Mouse (Mus musculus) hindbrain, postnatal 0 days (tissue): ENCODE measurements at regions not wholly inside any gene's neighbourhood (a gene's known extent, or its start where the extent isn't known, plus 50 kb on each side); places are given as distances from the start of the nearest gene placed in this dataset.
"Not testable (repeated sequence)": the region's sequence is repeated elsewhere in the genome, so short reads cannot be mapped to it uniquely, and the experiment has no call there.

Source experiments
- ATAC-seq: fragments of 200-750 bp; cut with Nextera tagmentation; 2 replicates; pipeline ENCODE4 v1.8.0; 2017; ENCODE audit warnings: mild to moderate bottlenecking, moderate TSS enrichment, moderate library complexity
- DNase-seq: peaks from one replicate; pipeline ENCODE4 v3.0.0-alpha.2; 2015; ENCODE audit warnings: low spot score
- H3K27ac ChIP-seq: fragments of 300-500 bp; sonication (generic); 2 replicates; pipeline ENCODE4 v1.5.1; 2014; ENCODE audit warnings: mild to moderate bottlenecking
- H3K27me3 ChIP-seq: fragments of 300-500 bp; sonication (generic); 2 replicates; pipeline ENCODE4 v1.6.1; 2014; ENCODE audit warnings: low read length, mixed read lengths; ENCODE audit not compliant: insufficient read depth
- H3K36me3 ChIP-seq: fragments of 300-500 bp; sonication (generic); 2 replicates; pipeline ENCODE4 v1.6.1; 2014; ENCODE audit warnings: low read length, mixed read lengths; ENCODE audit not compliant: insufficient read depth
- H3K4me1 ChIP-seq: fragments of 300-500 bp; sonication (generic); 2 replicates; pipeline ENCODE4 v1.6.1; 2014; ENCODE audit warnings: antibody characterized with exemption, low read length, mixed read lengths; ENCODE audit not compliant: insufficient read depth
- H3K4me2 ChIP-seq: fragments of 300-500 bp; sonication (generic); 2 replicates; pipeline ENCODE4 v1.6.1; 2014; ENCODE audit warnings: low read depth, mild to moderate bottlenecking, low read length, moderate library complexity, mixed read lengths
- H3K4me3 ChIP-seq: fragments of 300-500 bp; sonication (generic); 2 replicates; pipeline ENCODE4 v1.5.1; 2014; ENCODE audit warnings: low read length
- H3K9ac ChIP-seq: fragments of 300-500 bp; sonication (generic); replicated peaks from 2 replicates; pipeline ENCODE4 v1.6.1; 2014; ENCODE audit warnings: mild to moderate bottlenecking, low read length, moderate library complexity, mixed read lengths
- H3K9me3 ChIP-seq: fragments of 300-500 bp; sonication (generic); 2 replicates; pipeline ENCODE4 v1.6.1; 2016; ENCODE audit warnings: low read length, mixed read lengths
- CTCF ChIP-seq: IDR thresholded peaks from 2 replicates; pipeline ENCODE4 v1.5.1; 2016; ENCODE audit warnings: antibody characterized with exemption, control low read depth, low read depth
- WGBS: fragments of 180-500 bp; shearing (Covaris S2); extraction: QIAGEN DNeasy Blood & Tissue Kit; methylation state at CpG from one replicate; pipeline ENCODE4 v1.1.7; 2014; 5-methylcytosine and 5-hydroxymethylcytosine counted together

GRCm38 (mm10) chr13:83760387-83761170, 256.7 kb downstream of the Mef2c start:
- no peak overlapping the region for H3K9ac ChIP-seq
- ATAC-seq = no peak
- H3K4me1 ChIP-seq = no peaks in the 10 kb centered on the region
- no peak overlapping the region for H3K4me2 ChIP-seq
- H3K36me3 ChIP-seq = no peaks in the 10 kb centered on the region
- TF ChIP-seq CTCF = no peak
- H3K4me3 ChIP-seq = no peak overlapping the region
- H3K9me3 ChIP-seq = no peaks in the 10 kb centered on the region
- no peak overlapping the region for H3K27ac ChIP-seq
- H3K27me3 ChIP-seq = no peaks in the 10 kb centered on the region
- no peak for DNase-seq
- 63% methylated on average over 14 of the region's 14 CpGs for WGBS

- Histone ChIP-seq H3K4me1 (no peaks in the 10 kb centered on the region), H3K4me3 (no peak overlapping the region), H3K27me3 (no peaks in the 10 kb centered on the region), H3K27ac (no peak overlapping the region), H3K9me3 (no peaks in the 10 kb centered on the region), H3K36me3 (no peaks in the 10 kb centered on the region), H3K4me2 (no peak overlapping the region), H3K9ac (no peak overlapping the region)
- TF ChIP-seq CTCF = no peak
- DNase-seq (no peak), ATAC-seq (no peak)
- WGBS = 42% methylated on average over 1 of the region's 1 CpGs
Observed at GRCm38 (mm10) chr13:83762484-83762883, 258.6 kb downstream of the Mef2c start.

GRCm38 (mm10) chr13:83763288-83763687, 259.5 kb downstream of the Mef2c start:
- WGBS = 45% methylated on average over 5 of the region's 5 CpGs
- H3K9ac ChIP-seq, H3K4me1 ChIP-seq, H3K27me3 ChIP-seq, H3K27ac ChIP-seq, H3K9me3 ChIP-seq, H3K4me2 ChIP-seq, ATAC-seq, H3K36me3 ChIP-seq, DNase-seq, H3K4me3 ChIP-seq: not testable (repeated sequence)

GRCm38 (mm10) chr13:83785643-83786042, 281.8 kb downstream of the Mef2c start:
- no peaks in the 10 kb centered on the region for H3K9me3 ChIP-seq
- no peak for DNase-seq
- H3K27ac ChIP-seq = no peak overlapping the region

GRCm38 (mm10) chr13:83809535-83809934, 305.7 kb downstream of the Mef2c start:
- Histone ChIP-seq H3K4me3 (no peak overlapping the region), H3K27me3 (no peaks in the 10 kb centered on the region), H3K4me1 (no peaks in the 10 kb centered on the region), H3K36me3 (no peaks in the 10 kb centered on the region), H3K9me3 (no peaks in the 10 kb centered on the region; the same call in 1 of the 2 replicates), H3K9ac (no peak overlapping the region), H3K27ac (no peak overlapping the region), H3K4me2 (no peak overlapping the region)
- WGBS = 74% methylated on average over 1 of the region's 1 CpGs
- TF ChIP-seq CTCF = no peak
- ATAC-seq (no peak), DNase-seq (no peak)

More at GRCm38 (mm10) chr13:83785643-83786042, 281.8 kb downstream of the Mef2c start:
- Histone ChIP-seq H3K27me3 (no peaks in the 10 kb centered on the region), H3K4me2 (no peak overlapping the region), H3K36me3 (no peaks in the 10 kb centered on the region), H3K4me3 (no peak overlapping the region), H3K4me1 (no peaks in the 10 kb centered on the region), H3K9ac (no peak overlapping the region)
- TF ChIP-seq CTCF = no peak
- no peak for ATAC-seq

GRCm38 (mm10) chr13:83820291-83820690, 316.5 kb downstream of the Mef2c start:
- Histone ChIP-seq H3K4me2 (no peak overlapping the region), H3K9me3 (no peaks in the 10 kb centered on the region), H3K36me3 (no peaks in the 10 kb centered on the region), H3K27me3 (no peaks in the 10 kb centered on the region), H3K27ac (no peak overlapping the region), H3K9ac (no peak overlapping the region), H3K4me1 (no peaks in the 10 kb centered on the region), H3K4me3 (no peak overlapping the region)
- ATAC-seq = 0 out of 2 replicates have a peak, but pooled peaks have one; percentile 29
- peak; percentile 9 for DNase-seq
- 39% methylated on average over 4 of the region's 4 CpGs for WGBS
- TF ChIP-seq CTCF = no peak

GRCm38 (mm10) chr13:83820721-83821120, 316.9 kb downstream of the Mef2c start:
- ATAC-seq (no peak), DNase-seq (no peak)
- Histone ChIP-seq H3K4me2 (no peak overlapping the region), H3K4me3 (no peak overlapping the region), H3K27me3 (no peaks in the 10 kb centered on the region), H3K36me3 (no peaks in the 10 kb centered on the region), H3K27ac (no peak overlapping the region), H3K9me3 (no peaks in the 10 kb centered on the region), H3K4me1 (no peaks in the 10 kb centered on the region), H3K9ac (no peak overlapping the region)
- 55% methylated on average over 3 of the region's 3 CpGs for WGBS
- no peak for TF ChIP-seq CTCF
